Mouse (Mus musculus): Measurements from ENCODE around the gene Cfp. TPM values are rescaled to one million over a fixed set of nuclear protein-coding genes. Genes with fewer than 3 reads are reported as not detected.

Gene Cfp
- 12.6 to 15.5 TPM (median 14.7 TPM) in 3 replicates for total RNA-seq (2017)

DNA sequence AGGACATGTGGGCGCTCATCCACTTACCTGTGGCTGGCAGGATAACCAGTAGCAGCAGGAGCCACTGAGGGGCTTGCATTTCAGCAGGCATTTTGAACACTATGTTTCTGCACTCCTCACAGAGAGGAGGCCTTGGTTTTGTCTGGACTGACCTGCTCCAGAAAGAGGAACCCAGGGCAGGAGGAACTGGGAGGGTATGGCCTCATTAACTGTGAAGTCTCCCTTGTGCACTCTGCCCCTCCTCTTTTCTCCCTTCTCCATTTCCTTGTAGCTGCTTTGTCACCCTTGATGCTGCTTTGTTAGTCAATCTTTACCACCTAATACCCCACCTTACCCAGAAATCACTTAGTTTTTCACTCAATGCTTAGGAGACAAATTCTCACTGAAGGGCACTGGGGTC lies at the start of gene Cfp:
Cfp (minus strand) TSS at position 192 of the 400 bp plus-strand sequence.
- ATAC-seq (replicated peaks; ENCODE audit: insufficient number of reproducible peaks, low FRiP score, low TSS enrichment, poor library complexity, severe bottlenecking): peak; percentile 88

DNA sequence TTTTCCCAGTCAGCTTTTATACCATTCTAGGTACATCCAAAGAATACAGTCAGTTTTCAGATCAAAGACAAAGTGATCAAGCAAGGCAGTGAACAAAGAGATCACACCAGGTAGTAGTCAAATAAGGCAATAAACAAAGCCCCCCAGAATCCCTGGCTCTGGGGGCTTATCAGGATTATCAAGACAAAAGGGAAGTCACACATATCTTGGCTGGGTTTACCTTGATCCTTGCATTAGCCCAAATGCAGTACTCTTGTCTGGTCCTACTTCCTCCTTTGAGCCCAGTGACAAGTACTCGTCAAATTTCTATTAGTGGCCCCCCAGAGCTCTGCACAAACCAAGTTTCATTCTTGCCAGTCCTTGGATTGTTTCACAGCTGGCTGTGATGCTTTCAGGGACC lies 49.5 kb upstream of the Cfp start:
- no peak for ATAC-seq (replicated peaks; ENCODE audit: insufficient number of reproducible peaks, low FRiP score, low TSS enrichment, poor library complexity, severe bottlenecking)

DNA sequence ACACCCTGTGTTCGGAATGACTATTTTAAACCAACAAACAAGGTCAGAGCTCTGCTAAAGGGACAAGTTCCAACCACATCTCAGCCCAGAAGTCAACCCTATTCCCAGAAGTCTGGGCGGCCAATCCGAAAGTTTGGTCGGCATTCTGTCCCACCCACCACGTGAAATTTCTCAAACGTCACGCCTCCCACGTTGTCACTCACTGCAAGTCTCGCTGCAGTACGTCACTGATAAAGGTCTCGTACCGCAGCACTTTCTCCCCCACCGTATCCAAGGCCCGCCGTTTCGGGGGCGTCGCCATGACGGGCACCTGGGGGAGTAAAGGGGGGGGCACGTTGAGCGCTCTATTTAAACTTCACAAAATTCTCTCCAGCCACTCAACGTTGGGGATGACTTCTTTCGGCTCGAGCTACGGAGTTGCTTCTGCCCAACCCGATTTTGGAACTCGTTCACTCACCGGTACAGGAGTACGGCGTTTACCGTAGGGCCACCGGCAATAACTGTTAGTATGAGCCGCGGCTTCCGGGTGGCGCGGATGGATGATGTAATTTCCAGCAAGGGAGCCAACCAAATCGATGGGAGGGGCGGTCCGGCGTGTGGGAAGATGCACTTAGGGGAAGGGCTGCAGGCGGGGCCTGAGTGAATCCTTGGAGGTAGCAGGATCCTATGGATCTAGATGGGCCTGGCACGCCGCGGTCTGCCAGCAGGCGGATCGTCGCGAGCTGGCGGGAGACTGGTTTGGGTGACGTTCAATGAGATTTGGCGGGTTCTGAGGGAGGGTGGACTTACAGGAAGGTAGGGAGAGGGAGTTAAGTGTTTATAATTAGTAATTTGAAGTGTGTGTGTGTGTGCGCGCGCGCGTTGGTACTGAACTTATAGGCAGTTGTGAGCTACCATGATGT lies 30.4 kb upstream of the Cfp start, which contains the start of gene Uxt:
Uxt (minus strand) TSS at position 541 of the 902 bp plus-strand sequence.
- ATAC-seq (replicated peaks; ENCODE audit: insufficient number of reproducible peaks, low FRiP score, low TSS enrichment, poor library complexity, severe bottlenecking): peak; percentile 95

DNA sequence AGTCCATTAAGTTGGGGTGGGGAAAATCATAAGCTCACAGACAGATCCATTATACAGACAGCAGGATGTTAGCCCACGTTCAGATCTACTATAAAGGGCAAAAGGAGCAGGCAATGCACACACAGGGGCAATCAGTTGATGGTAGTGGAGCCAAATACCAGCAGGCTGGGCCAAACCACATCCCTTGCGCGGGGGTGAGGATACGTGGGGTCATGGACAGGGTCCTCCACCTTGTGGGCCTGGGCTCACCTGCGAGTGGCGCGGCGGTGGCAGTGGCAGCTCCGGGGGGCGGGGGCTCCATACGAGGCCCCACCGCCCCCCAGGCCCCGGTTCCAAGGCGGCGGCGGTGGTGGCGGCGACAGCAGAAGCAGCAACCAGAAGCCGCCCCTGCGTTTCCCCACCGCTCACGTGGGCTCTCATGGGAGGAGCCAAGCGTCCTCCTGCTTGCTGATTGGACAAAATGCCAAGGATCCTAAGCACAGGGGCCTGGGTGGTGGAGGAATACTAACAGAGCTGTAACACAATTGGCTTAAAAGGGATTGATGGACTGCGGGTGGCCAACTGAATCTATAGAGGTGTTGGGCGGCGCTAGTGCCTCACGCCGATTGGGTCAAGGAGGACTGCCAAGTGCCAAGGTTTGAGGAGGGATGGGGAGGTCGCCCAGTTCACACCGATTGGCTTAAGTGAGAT lies 19.0 kb upstream of the Cfp start, which contains the start of gene Elk1:
Elk1 (minus strand) TSS at position 418 of the 690 bp plus-strand sequence.
- peak; percentile 99 for ATAC-seq (replicated peaks; ENCODE audit: insufficient number of reproducible peaks, low FRiP score, low TSS enrichment, poor library complexity, severe bottlenecking)

DNA sequence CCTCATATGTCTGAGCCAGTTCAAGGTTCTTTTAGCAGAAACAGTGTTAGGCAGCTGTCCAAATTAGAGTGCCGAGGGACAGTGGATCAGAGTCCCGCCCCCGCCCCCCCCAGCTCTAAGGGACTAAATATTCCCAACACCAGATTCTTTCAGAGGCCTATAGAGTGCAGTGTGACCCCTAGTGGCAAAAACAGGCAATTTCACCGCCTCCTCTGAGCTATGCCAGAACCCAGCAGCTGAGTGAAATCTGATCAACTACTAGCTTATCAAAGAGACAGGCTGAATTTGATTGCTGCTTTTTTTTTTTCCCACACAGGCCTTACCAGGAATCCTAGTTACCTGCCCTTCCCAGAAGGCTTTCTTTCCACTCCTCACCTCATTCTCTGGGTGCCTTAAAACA lies 14.7 kb upstream of the Cfp start:
- ATAC-seq (replicated peaks; ENCODE audit: insufficient number of reproducible peaks, low FRiP score, low TSS enrichment, poor library complexity, severe bottlenecking): no peak

DNA sequence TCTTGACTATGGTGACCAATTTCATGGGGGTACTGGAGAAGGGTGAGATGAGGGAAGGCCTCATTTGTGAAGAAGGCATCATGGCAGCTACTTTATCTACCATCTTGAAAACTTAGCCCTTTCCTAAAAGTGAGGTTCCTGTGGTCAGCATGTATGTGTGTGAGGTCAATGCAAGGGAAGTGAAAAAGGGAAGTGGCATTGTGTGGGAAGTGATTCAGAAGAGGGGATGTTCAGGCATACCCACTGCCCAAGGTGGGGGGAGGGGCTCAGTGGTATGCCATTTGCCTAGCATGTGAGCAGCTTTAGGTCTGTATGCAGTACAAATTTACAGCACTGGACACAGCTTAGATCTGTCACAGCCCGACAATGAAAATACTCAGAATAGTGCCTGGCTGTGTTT lies 608 bp upstream of the Cfp start:
- ATAC-seq (replicated peaks; ENCODE audit: insufficient number of reproducible peaks, low FRiP score, low TSS enrichment, poor library complexity, severe bottlenecking): peak; percentile 85

DNA sequence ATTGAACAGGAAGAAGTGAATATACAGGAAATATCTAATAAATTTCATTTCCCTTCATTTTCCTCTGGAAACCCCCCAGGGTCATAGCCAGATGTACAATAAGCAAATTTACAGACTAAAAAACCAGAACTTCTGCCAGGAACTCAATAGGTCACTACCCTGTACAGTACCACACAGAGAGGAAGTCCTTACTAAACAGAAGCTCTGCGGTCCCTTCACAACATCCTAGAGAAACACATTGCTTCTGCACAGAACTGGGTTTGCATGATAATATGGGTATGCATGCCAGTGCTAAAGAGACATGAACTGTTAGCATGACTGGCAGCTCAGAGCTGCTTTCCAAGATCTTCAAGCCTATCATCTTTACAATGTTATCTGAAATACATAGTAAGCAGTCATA lies 1.5 kb downstream of the Cfp start:
- ATAC-seq (replicated peaks; ENCODE audit: insufficient number of reproducible peaks, low FRiP score, low TSS enrichment, poor library complexity, severe bottlenecking): no peak

DNA sequence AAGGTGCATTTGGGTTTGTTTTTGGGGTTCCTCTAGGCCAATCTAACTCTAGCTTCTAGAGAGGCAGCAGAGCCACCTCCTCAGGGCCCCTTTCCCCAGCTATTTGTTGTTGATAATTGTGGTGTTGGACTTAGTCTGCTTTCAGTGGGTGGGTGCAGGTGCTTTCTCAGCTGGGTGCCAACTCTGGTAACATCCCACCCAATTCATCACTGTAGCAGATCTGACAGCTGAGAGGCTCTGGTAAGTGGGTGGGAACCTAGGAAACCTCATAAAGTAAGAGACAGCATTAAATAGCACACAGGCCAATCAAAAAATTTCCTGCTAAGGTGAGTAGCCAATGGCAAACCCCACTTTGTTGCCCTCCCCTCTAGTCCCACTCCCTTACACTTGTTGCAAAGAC lies 6.4 kb downstream of the Cfp start:
- no peak for ATAC-seq (replicated peaks; ENCODE audit: insufficient number of reproducible peaks, low FRiP score, low TSS enrichment, poor library complexity, severe bottlenecking)

DNA sequence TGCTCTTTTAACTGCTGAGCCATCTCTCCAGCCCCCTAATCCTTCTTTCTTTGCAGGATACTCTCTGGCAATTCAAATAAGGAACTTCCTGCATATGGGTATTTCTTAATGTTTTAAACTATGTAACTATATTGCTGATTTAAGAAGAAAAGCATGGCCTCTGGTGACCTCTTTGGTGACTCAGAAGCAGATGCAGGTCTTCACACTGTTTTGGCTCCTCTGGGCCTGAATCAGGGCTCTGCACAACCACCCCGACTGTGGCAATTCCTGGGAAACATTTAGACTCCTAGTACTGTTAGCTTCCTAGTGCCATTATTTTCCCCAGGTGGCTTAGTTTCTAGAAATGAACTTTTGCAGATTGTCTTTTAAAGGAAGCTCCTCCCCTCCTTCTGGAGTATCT lies 7.8 kb downstream of the Cfp start:
- ATAC-seq (replicated peaks; ENCODE audit: insufficient number of reproducible peaks, low FRiP score, low TSS enrichment, poor library complexity, severe bottlenecking): no peak

DNA sequence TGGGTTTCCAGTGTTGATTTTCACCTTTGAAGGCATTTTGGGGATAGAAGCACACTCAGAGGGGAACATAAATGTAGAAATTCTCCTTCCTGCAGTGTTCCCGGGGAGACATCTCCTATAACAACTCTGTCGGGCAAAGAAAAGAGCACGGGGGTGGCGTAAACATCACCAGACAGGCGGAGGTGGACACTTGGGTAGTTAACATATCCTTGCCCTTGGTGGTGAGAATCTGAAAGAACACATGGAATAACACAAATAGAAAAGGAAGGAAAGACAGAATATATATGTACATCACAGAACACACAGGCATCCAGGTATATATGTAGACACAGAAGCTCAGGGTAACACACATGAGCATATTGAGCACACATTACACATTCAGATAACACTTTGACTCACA lies 10.0 kb downstream of the Cfp start:
- no peak for ATAC-seq (replicated peaks; ENCODE audit: insufficient number of reproducible peaks, low FRiP score, low TSS enrichment, poor library complexity, severe bottlenecking)

DNA sequence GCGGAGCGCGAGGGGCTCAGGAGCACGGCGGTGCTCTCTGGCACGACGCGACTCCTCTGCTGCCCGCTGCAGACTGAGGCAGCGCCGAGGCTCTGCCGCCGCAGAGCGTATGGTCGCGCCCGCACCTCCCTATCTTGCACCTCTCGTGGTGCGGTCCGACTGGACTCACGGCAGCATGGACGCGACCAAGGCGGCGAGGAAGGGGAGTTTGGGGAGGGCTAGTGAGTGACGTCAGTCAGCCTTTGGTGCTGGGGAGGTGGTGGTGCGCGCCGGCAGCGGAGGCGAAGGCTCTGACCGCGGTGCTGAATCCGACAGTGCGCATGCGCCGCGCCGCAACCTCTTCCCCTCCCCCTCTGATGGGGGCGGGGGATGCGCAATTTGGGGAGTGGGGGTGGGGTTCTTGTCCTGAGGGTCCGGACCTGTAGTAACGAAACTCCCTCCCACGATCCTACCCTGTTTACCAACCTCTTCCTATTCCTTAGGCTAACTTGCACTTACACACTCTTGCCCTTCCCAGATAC lies 10.5 kb downstream of the Cfp start, which contains the start of gene Syn1:
Syn1 (minus strand) TSS at position 161 of the 521 bp plus-strand sequence.
- ATAC-seq (replicated peaks; ENCODE audit: insufficient number of reproducible peaks, low FRiP score, low TSS enrichment, poor library complexity, severe bottlenecking): peak; percentile 94

DNA sequence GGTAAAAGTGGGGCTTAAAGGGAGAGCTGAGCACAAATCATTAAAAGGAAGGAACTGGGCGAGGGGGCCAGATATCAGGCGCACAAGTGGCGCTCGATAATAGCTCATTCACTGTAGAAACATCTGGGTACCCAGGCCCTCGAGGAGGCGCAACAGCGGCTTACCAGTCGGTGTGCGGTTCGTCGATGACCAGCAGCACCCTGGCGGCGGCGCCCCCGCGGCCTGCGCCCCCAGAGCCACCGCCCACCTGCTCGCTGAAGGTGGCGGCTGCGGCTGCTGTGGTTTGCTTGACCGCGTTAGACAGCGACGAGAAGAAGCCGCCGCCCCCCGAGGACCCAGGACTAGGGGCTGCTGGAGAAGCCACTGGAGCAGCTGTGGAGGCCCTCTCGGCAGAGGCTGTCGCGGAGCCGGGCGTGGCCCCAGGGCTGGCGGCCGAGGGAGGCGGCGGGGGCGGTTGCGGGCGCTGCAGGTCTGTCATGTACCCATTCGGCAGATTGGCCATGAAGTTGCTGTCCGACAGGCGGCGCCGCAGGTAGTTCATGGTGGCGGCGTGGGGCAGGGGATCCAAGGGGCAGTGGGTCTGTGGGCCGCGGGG lies 11.0 kb downstream of the Cfp start:
- no peak for ATAC-seq (replicated peaks; ENCODE audit: insufficient number of reproducible peaks, low FRiP score, low TSS enrichment, poor library complexity, severe bottlenecking)

DNA sequence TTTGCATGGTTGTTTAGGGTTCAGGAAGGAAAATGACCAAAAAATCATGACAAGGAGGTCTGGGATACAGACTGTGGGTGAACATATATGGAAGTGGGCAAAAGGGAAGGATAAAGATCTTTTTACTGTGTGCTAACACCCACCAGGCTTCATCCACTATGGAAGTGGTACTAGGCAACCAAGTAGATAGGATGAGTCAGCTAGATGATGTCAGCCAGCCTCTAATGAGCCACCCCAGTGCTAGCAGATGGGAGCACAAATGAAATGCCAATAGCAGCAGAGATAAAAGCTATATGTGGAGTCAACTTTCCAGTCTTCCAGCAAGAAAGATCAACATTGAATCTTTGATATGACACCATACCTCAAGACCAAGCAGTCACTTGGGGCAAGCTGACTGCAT lies 16.3 kb downstream of the Cfp start:
- no peak for ATAC-seq (replicated peaks; ENCODE audit: insufficient number of reproducible peaks, low FRiP score, low TSS enrichment, poor library complexity, severe bottlenecking)

DNA sequence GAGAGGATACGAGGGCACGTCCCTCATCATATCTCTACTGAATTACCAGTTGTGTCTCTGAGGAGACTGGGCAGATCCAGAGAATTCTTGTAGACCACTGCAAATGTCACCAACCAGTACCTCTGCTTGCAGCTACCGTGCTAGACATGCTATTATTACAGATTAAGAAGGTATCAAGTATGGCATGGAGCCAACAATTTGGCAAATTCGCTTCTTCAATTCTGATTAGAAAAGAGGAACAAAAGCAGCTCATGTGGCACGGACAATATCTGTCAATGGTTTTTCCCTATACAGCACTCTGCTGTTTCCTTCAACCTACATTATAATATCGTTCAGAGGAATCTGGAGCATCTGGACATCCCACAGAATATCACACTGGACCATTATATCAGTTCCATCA lies 17.6 kb downstream of the Cfp start:
- no peak for ATAC-seq (replicated peaks; ENCODE audit: insufficient number of reproducible peaks, low FRiP score, low TSS enrichment, poor library complexity, severe bottlenecking)

DNA sequence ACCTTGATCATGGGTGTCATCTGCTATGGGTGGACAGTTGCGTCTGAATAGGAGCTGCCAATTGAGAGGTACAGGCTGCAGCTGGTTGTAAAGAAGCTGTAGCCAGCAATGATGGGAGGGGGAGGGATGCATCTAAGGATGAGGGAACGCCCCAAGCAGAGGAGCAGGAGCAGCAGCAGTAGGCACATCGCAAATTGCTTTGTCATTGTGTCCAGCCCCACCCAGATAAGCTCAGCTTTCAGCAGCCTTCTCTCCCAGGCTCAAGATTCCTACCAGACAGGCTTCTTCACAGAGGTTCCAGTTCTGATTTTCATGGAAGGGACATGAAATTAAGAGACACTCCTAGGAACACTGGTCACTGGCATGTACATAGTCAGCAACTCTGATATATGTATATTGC lies 21.3 kb downstream of the Cfp start:
- ATAC-seq (replicated peaks; ENCODE audit: insufficient number of reproducible peaks, low FRiP score, low TSS enrichment, poor library complexity, severe bottlenecking): no peak

Other genes with a start within 250 kb of the Cfp start
- gene Cdk16, start 243.6 kb downstream of the Cfp start, total RNA-seq (2017): 19.4 to 50.3 TPM (median 29.2 TPM) in 3 replicates
- gene Usp11, start 227.6 kb downstream of the Cfp start, total RNA-seq (2017): 4.3 to 12.9 TPM (median 5.1 TPM) in 3 replicates
- gene Araf, start 133.7 kb downstream of the Cfp start, total RNA-seq (2017): 52.9 to 87.7 TPM (median 65.5 TPM) in 3 replicates
- not detected in 3 replicates for gene Timp1, start 61.4 kb downstream of the Cfp start, total RNA-seq (2017)
- gene Syn1, start 10.6 kb downstream of the Cfp start, total RNA-seq (2017): 0.19 TPM in 1 of 3 replicates, not detected in the others
- gene Elk1, start 19.1 kb upstream of the Cfp start, total RNA-seq (2017): 2.9 to 7.2 TPM (median 3.8 TPM) in 3 replicates
- 23.6 to 31.9 TPM (median 26.4 TPM) in 3 replicates for gene Uxt, start 30.5 kb upstream of the Cfp start, total RNA-seq (2017)
- 22.5 to 40.9 TPM (median 33.2 TPM) in 3 replicates for gene Zfp182, start 130.8 kb upstream of the Cfp start, total RNA-seq (2017)
- gene Spaca5, start 136.9 kb upstream of the Cfp start, total RNA-seq (2017): not detected in 3 replicates
- 0.21 to 6.3 TPM in 2 of 3 replicates, not detected in the other for gene Zfp300, start 158.0 kb upstream of the Cfp start, total RNA-seq (2017)
- not detected in 3 replicates for gene Ssxa1, start 184.3 kb upstream of the Cfp start, total RNA-seq (2017)
- not detected in 3 replicates for gene Gm21876, start 244.1 kb upstream of the Cfp start, total RNA-seq (2017)